Mouse (Mus musculus): ENCODE measurements around the gene Srebf2.

DNA sequence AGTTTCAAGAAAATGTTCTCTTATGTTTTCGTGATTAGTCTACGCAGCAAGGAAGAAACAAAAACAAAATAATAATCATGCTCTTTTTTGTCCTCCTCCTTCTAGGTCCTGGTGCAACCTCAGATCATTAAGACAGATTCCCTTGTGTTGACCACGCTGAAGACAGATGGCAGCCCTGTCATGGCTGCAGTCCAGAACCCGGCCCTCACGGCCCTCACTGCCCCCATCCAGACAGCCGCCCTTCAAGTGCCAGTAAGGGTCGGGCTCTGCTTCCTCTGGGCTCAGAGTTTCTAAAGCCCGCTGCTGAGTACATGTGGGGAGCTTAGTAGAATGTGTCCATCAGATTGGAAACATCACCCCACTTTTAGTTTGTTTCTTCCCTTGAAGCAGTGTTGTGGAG is 25.7 kb downstream of the Srebf2 start:
- TF ChIP-seq CTCF (IDR thresholded peaks at IDR 0.05; ENCODE audit: borderline replicate concordance, insufficient read depth, low read depth, low read length) (no peak), POLR2A (IDR thresholded peaks at IDR 0.05; ENCODE audit: borderline replicate concordance, insufficient read depth, low read length) (no peak)
